Mouse (Mus musculus): Measurements from ENCODE around the gene Snrpe. TPM values are rescaled to one million over a fixed set of nuclear protein-coding genes. Genes with fewer than 3 reads are reported as not detected.
A peak's percentile ranks its signal among the peaks of the same experiment; 100 is the strongest.

Gene Snrpe
- polyA plus RNA-seq, 1 experiment from 2014 or later, result 540 TPM

DNA sequence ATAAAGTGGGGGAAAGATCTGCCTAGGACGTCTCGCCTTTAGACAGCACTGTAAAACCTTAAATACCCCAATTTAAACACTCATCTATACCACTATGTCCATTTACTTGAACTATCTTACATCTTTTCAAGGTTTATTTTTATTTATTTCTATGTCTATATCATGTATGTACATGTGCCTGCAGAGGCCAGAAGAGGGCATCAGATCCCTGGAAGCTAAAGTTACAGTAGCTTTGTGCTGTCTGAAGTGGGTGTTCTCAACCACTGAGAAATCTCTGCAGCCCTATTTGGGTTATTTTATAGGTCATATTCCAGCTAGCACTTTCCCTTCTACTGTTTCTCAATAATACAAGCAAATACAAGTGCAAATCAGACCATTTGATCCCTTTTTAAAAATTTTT lies 22.1 kb upstream of the Snrpe start:
- Histone ChIP-seq H3K9ac (replicated peaks; ENCODE audit: low read length) (no peak overlapping the region), H3K4me2 (ENCODE audit: low read length) (no peak overlapping the region), H3K9me3 (ENCODE audit: control insufficient read depth, low read length) (no peaks in the 10 kb centered on the region), H3K36me3 (ENCODE audit: control insufficient read depth, insufficient read depth, low read length) (peaks cover 82% of the 10 kb centered on the region), H3K4me1 (ENCODE audit: control insufficient read depth, insufficient read depth, low read length) (no peaks in the 10 kb centered on the region), H3K4me3 (replicated peaks; ENCODE audit: low read depth, low read length) (no peak overlapping the region), H3K27me3 (ENCODE audit: control insufficient read depth, insufficient read depth, low read length) (no peaks in the 10 kb centered on the region), H3K27ac (replicated peaks; ENCODE audit: low read depth, low read length) (no peak overlapping the region)
- no peak for ATAC-seq (ENCODE audit: low FRiP score, low TSS enrichment)
- 96% methylated on average over 2 of the region's 2 CpGs for WGBS
- peak; percentile 38 for DNase-seq

- 81% methylated on average over 2 of the region's 2 CpGs for WGBS
- H3K9me3 ChIP-seq (ENCODE audit: control insufficient read depth, low read length), result no peaks in the 10 kb centered on the region
- no peak overlapping the region for H3K4me2 ChIP-seq (ENCODE audit: low read length)
- ATAC-seq (ENCODE audit: low FRiP score, low TSS enrichment), result no peak
- no peak overlapping the region for H3K4me3 ChIP-seq (replicated peaks; ENCODE audit: low read depth, low read length)
- H3K27ac ChIP-seq (replicated peaks; ENCODE audit: low read depth, low read length), result no peak overlapping the region
- H3K4me1 ChIP-seq (ENCODE audit: control insufficient read depth, insufficient read depth, low read length), result no peaks in the 10 kb centered on the region
- no peak overlapping the region for H3K9ac ChIP-seq (replicated peaks; ENCODE audit: low read length)
- DNase-seq, result no peak
- H3K36me3 ChIP-seq (ENCODE audit: control insufficient read depth, insufficient read depth, low read length), result peaks cover 84% of the 10 kb centered on the region
- H3K27me3 ChIP-seq (ENCODE audit: control insufficient read depth, insufficient read depth, low read length), result no peaks in the 10 kb centered on the region
Measured at GRCm38 (mm10) chr1:133625052-133625451, 15.0 kb upstream of the Snrpe start.

GRCm38 (mm10) chr1:133618311-133618710 lies 8.2 kb upstream of the Snrpe start:
- no peaks in the 10 kb centered on the region for H3K9me3 ChIP-seq (ENCODE audit: control insufficient read depth, low read length)
- no peaks in the 10 kb centered on the region for H3K27me3 ChIP-seq (ENCODE audit: control insufficient read depth, insufficient read depth, low read length)
- H3K4me3 ChIP-seq (replicated peaks; ENCODE audit: low read depth, low read length), result no peak overlapping the region
- no peak overlapping the region for H3K27ac ChIP-seq (replicated peaks; ENCODE audit: low read depth, low read length)
- H3K4me1 ChIP-seq (ENCODE audit: control insufficient read depth, insufficient read depth, low read length), result no peaks in the 10 kb centered on the region
- 86% methylated on average over 8 of the region's 8 CpGs for WGBS
- H3K4me2 ChIP-seq (ENCODE audit: low read length), result no peak overlapping the region
- no peak overlapping the region for H3K9ac ChIP-seq (replicated peaks; ENCODE audit: low read length)
- peaks cover 50% of the 10 kb centered on the region for H3K36me3 ChIP-seq (ENCODE audit: control insufficient read depth, insufficient read depth, low read length)
- no peak for DNase-seq
- ATAC-seq (ENCODE audit: low FRiP score, low TSS enrichment), result no peak

DNA sequence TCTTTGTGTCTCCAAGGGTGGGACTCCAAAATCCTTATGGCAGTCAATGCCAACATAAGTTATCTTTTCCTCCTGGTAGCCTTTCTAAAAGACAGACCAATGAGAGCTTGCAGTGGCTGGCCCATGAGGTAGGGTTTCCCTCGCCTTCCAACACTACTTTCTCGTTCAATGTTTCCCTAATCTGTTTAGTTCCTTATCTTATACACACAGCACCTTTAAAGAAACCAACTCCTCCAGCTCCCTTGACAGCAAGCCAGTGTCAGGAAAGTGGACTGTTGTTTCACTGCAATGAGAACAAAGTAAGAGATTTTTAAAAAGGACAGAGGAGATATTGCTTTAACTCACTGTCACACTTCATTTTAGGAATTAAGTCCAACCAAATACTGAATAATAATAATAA lies 7.8 kb upstream of the Snrpe start:
- Histone ChIP-seq H3K36me3 (ENCODE audit: control insufficient read depth, insufficient read depth, low read length) (peaks cover 46% of the 10 kb centered on the region), H3K4me1 (ENCODE audit: control insufficient read depth, insufficient read depth, low read length) (no peaks in the 10 kb centered on the region), H3K4me3 (replicated peaks; ENCODE audit: low read depth, low read length) (no peak overlapping the region), H3K9ac (replicated peaks; ENCODE audit: low read length) (no peak overlapping the region), H3K4me2 (ENCODE audit: low read length) (no peak overlapping the region), H3K27me3 (ENCODE audit: control insufficient read depth, insufficient read depth, low read length) (no peaks in the 10 kb centered on the region), H3K9me3 (ENCODE audit: control insufficient read depth, low read length) (no peaks in the 10 kb centered on the region), H3K27ac (replicated peaks; ENCODE audit: low read depth, low read length) (no peak overlapping the region)
- WGBS, result 74% methylated on average over 2 of the region's 2 CpGs
- DNase-seq (no peak), ATAC-seq (ENCODE audit: low FRiP score, low TSS enrichment) (no peak)

DNA sequence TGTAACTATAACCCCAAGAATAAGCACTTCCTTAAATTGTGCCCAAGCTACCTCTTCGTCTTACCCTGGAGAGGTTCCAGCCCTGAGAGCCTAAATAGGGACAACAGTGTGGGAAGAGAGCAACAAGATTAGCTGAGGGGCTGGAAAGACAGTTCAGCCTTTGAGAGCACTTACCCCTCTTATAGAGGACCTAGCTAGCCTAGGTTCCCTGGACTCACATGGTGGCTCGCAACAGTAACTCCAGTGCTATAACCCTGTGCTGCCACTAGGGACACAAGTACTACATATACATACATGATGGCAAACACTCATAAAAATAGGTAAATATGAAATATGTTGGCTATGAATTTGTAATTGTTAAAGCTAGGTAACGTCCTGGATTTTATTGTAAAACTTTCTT lies 3.7 kb upstream of the Snrpe start:
- DNase-seq (peak; percentile 31), ATAC-seq (ENCODE audit: low FRiP score, low TSS enrichment) (no peak)
- Histone ChIP-seq H3K27ac (replicated peaks; ENCODE audit: low read depth, low read length) (no peak overlapping the region), H3K4me2 (ENCODE audit: low read length) (no peak overlapping the region), H3K36me3 (ENCODE audit: control insufficient read depth, insufficient read depth, low read length) (peaks cover 13% of the 10 kb centered on the region), H3K4me3 (replicated peaks; ENCODE audit: low read depth, low read length) (no peak overlapping the region), H3K9me3 (ENCODE audit: control insufficient read depth, low read length) (no peaks in the 10 kb centered on the region), H3K27me3 (ENCODE audit: control insufficient read depth, insufficient read depth, low read length) (no peaks in the 10 kb centered on the region), H3K9ac (replicated peaks; ENCODE audit: low read length) (no peak overlapping the region), H3K4me1 (ENCODE audit: control insufficient read depth, insufficient read depth, low read length) (peaks cover 7% of the 10 kb centered on the region; the same call in 1 of the 2 replicates)
- WGBS, result 73% methylated on average over 3 of the region's 3 CpGs

DNA sequence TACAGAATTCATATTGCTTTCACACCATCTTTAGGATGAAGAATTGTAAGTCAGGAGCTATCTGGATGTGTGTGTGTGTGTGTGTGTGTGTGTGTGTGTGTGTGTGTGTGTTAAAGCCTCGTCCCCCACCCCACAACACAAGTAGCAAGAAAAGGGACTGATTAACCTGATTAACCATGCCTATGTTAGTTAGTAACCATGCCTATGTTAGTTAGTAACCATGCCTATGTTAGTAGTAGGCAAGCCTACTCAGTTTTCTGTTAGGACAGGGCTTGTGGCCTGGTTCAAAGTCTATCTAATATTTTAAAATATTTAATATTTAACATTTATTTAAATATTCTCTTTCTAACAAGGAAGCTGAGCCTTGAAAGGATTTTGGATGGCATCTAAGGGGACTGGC lies 1.3 kb upstream of the Snrpe start:
- no peak overlapping the region for H3K27ac ChIP-seq (replicated peaks; ENCODE audit: low read depth, low read length)
- no peaks in the 10 kb centered on the region for H3K27me3 ChIP-seq (ENCODE audit: control insufficient read depth, insufficient read depth, low read length)
- no peak overlapping the region for H3K4me2 ChIP-seq (ENCODE audit: low read length)
- DNase-seq (no peak), ATAC-seq (ENCODE audit: low FRiP score, low TSS enrichment) (no peak)
- H3K9ac ChIP-seq (replicated peaks; ENCODE audit: low read length), result no peak overlapping the region
- peaks cover 22% of the 10 kb centered on the region for H3K36me3 ChIP-seq (ENCODE audit: control insufficient read depth, insufficient read depth, low read length)
- peaks cover 7% of the 10 kb centered on the region; the same call in 1 of the 2 replicates for H3K4me1 ChIP-seq (ENCODE audit: control insufficient read depth, insufficient read depth, low read length)
- no peaks in the 10 kb centered on the region for H3K9me3 ChIP-seq (ENCODE audit: control insufficient read depth, low read length)
- no peak overlapping the region for H3K4me3 ChIP-seq (replicated peaks; ENCODE audit: low read depth, low read length)
- 76% methylated on average over 1 of the region's 1 CpGs for WGBS

DNA sequence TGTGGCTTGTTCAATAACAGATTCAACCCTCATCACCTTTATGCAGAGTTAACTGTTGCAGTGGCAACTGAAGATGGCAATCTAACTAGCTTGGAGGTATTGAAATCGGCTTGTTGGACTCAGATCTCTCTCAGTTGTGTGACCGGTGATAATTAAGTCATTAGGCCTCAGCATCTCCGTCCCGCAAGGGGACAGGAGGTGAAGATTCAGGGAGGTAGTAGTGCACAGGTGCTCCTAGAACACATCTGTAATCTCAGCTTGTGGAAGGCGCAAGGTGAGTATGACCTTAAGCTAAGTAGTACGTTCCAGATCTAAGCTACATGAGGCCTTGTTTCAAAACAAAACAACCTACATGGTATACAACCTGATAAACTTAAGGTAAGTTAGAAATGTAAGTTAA lies 510 bp upstream of the Snrpe start:
- DNase-seq (no peak), ATAC-seq (ENCODE audit: low FRiP score, low TSS enrichment) (peak; percentile 1; the same call in 1 of the 2 replicates)
- peaks cover 30% of the 10 kb centered on the region for H3K36me3 ChIP-seq (ENCODE audit: control insufficient read depth, insufficient read depth, low read length)
- H3K4me2 ChIP-seq (ENCODE audit: low read length), result no peak overlapping the region
- H3K9ac ChIP-seq (replicated peaks; ENCODE audit: low read length), result no peak overlapping the region; the same call in 1 of the 2 replicates
- no peak overlapping the region for H3K27ac ChIP-seq (replicated peaks; ENCODE audit: low read depth, low read length)
- H3K4me1 ChIP-seq (ENCODE audit: control insufficient read depth, insufficient read depth, low read length), result peaks cover 7% of the 10 kb centered on the region; the same call in 1 of the 2 replicates
- H3K27me3 ChIP-seq (ENCODE audit: control insufficient read depth, insufficient read depth, low read length), result no peaks in the 10 kb centered on the region
- H3K9me3 ChIP-seq (ENCODE audit: control insufficient read depth, low read length), result no peaks in the 10 kb centered on the region
- 53% methylated on average over 6 of the region's 6 CpGs for WGBS
- H3K4me3 ChIP-seq (replicated peaks; ENCODE audit: low read depth, low read length), result no peak overlapping the region

DNA sequence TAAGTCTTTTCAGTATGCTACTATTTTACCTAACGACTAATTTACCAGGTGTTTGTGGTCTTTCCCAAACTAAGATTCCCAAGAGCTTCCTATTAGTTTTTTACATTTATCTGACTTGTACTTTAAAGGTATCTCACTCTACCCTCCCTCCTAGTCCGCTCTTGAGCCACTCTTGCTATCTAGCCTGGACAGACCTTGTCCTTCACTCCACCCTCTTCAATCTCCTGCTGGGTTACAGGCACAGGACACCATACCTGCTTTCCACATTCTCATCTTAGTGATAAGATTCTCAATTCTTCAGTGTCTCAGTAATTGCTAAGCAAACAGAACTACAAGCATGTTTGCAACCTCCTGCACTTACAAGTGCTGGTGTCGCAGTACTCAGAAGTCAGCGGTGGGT lies 6.9 kb downstream of the Snrpe start:
- WGBS, result 95% methylated on average over 4 of the region's 4 CpGs
- H3K27ac ChIP-seq (replicated peaks; ENCODE audit: low read depth, low read length), result no peak overlapping the region
- H3K4me2 ChIP-seq (ENCODE audit: low read length), result no peak overlapping the region
- no peaks in the 10 kb centered on the region for H3K27me3 ChIP-seq (ENCODE audit: control insufficient read depth, insufficient read depth, low read length)
- no peak overlapping the region for H3K4me3 ChIP-seq (replicated peaks; ENCODE audit: low read depth, low read length)
- H3K9ac ChIP-seq (replicated peaks; ENCODE audit: low read length), result no peak overlapping the region
- peaks cover 71% of the 10 kb centered on the region for H3K36me3 ChIP-seq (ENCODE audit: control insufficient read depth, insufficient read depth, low read length)
- no peaks in the 10 kb centered on the region for H3K4me1 ChIP-seq (ENCODE audit: control insufficient read depth, insufficient read depth, low read length)
- no peak for ATAC-seq (ENCODE audit: low FRiP score, low TSS enrichment)
- no peaks in the 10 kb centered on the region for H3K9me3 ChIP-seq (ENCODE audit: control insufficient read depth, low read length)
- no peak for DNase-seq

GRCm38 (mm10) chr1:133596298-133597007 lies 13.6 kb downstream of the Snrpe start:
- ATAC-seq (ENCODE audit: low FRiP score, low TSS enrichment) (peak; percentile 58; the same call in 1 of the 2 replicates), DNase-seq (peak; percentile 86)
- Histone ChIP-seq H3K9me3 (ENCODE audit: control insufficient read depth, low read length) (no peaks in the 10 kb centered on the region), H3K36me3 (ENCODE audit: control insufficient read depth, insufficient read depth, low read length) (peaks cover 4% of the 10 kb centered on the region), H3K9ac (replicated peaks; ENCODE audit: low read length) (no peak overlapping the region), H3K4me1 (ENCODE audit: control insufficient read depth, insufficient read depth, low read length) (0 out of 2 replicates have a peak, but pooled peaks cover 5% of the 10 kb centered on the region), H3K27me3 (ENCODE audit: control insufficient read depth, insufficient read depth, low read length) (no peaks in the 10 kb centered on the region), H3K27ac (replicated peaks; ENCODE audit: low read depth, low read length) (peak overlapping the region; percentile 15), H3K4me3 (replicated peaks; ENCODE audit: low read depth, low read length) (no peak overlapping the region), H3K4me2 (ENCODE audit: low read length) (no peak overlapping the region)
- 3% methylated on average over 4 of the region's 4 CpGs for WGBS
